Mouse (Mus musculus) hindbrain, embryonic 15.5 days (tissue): ENCODE measurements around the gene Retreg2. TPM values are rescaled to one million over a fixed set of nuclear protein-coding genes. Genes with fewer than 3 reads are reported as not detected.

Source experiments
- ATAC-seq: fragments of 200-750 bp; cut with Nextera tagmentation; 2 replicates; pipeline ENCODE4 v1.8.0; 2017; ENCODE audit warnings: low read depth, moderate number of reproducible peaks, moderate TSS enrichment; ENCODE audit not compliant: low FRiP score
- H3K27ac ChIP-seq: fragments of 300-500 bp; sonication (generic); replicated peaks from 2 replicates; pipeline ENCODE4 v1.5.1; 2015; ENCODE audit warnings: mild to moderate bottlenecking, inconsistent platforms
- H3K27me3 ChIP-seq: fragments of 300-500 bp; sonication (generic); 2 replicates; pipeline ENCODE4 v1.6.1; 2015; ENCODE audit warnings: control low read depth, inconsistent platforms
- H3K36me3 ChIP-seq: fragments of 300-500 bp; sonication (generic); 2 replicates; pipeline ENCODE4 v1.6.1; 2015; ENCODE audit warnings: control low read depth, inconsistent platforms
- H3K4me1 ChIP-seq: fragments of 300-500 bp; sonication (generic); replicated peaks from 2 replicates; pipeline ENCODE4 v1.6.1; 2015; ENCODE audit warnings: control low read depth, inconsistent platforms
- H3K4me2 ChIP-seq: fragments of 300-500 bp; sonication (generic); 2 replicates; pipeline ENCODE4 v1.6.1; 2015; ENCODE audit warnings: moderate library complexity, mild to moderate bottlenecking, inconsistent platforms
- H3K4me3 ChIP-seq: fragments of 300-500 bp; sonication (generic); 2 replicates; pipeline ENCODE4 v1.5.1; 2015; ENCODE audit warnings: mild to moderate bottlenecking, inconsistent platforms
- H3K9ac ChIP-seq: fragments of 300-500 bp; sonication (generic); 2 replicates; pipeline ENCODE4 v1.6.1; 2015; ENCODE audit warnings: inconsistent platforms
- H3K9me3 ChIP-seq: fragments of 300-500 bp; sonication (generic); 2 replicates; pipeline ENCODE4 v1.6.1; 2016; ENCODE audit warnings: control low read depth, inconsistent platforms
- WGBS: fragments of 180-500 bp; shearing (Covaris S2); methylation state at CpG from one replicate; pipeline ENCODE4 v1.1.7; 2015; 5-methylcytosine and 5-hydroxymethylcytosine counted together
- polyA plus RNA-seq: library from polyadenylated mRNA; unstranded; fragments of >200 nt; fragmentation: Nextera tagmentation; extraction: Ambion mirVana; gene quantifications from 2 replicates; pipeline ENCODE4 v1.2.1, GENCODE M21; 2015

Gene Retreg2
- polyA plus RNA-seq, 1 experiment from 2014 or later, result 146 TPM

GRCm38 (mm10) chr1:75141486-75142190, 940 bp upstream of the Retreg2 start:
- WGBS, result under 1% methylated on average over 47 of the region's 53 CpGs
- Histone ChIP-seq H3K4me3 (peak overlapping the region; percentile 90), H3K9ac (peak overlapping the region; percentile 92), H3K36me3 (peaks cover 47% of the 10 kb centered on the region), H3K9me3 (no peaks in the 10 kb centered on the region), H3K4me1 (peaks cover 39% of the 10 kb centered on the region), H3K27ac (peak overlapping the region; percentile 99), H3K27me3 (no peaks in the 10 kb centered on the region), H3K4me2 (peak overlapping the region; percentile 98)
- 0 out of 2 replicates have a peak, but pooled peaks have one; percentile 4 for ATAC-seq

GRCm38 (mm10) chr1:75145589-75145988, 3.0 kb downstream of the Retreg2 start:
- 97% methylated on average over 3 of the region's 3 CpGs for WGBS
- no peak for ATAC-seq
- no peaks in the 10 kb centered on the region for H3K9me3 ChIP-seq
- peaks cover 28% of the 10 kb centered on the region for H3K4me1 ChIP-seq
- no peak overlapping the region for H3K27ac ChIP-seq
- no peaks in the 10 kb centered on the region for H3K27me3 ChIP-seq
- H3K9ac ChIP-seq, result no peak overlapping the region
- H3K4me2 ChIP-seq, result no peak overlapping the region
- H3K4me3 ChIP-seq, result no peak overlapping the region
- peaks cover 42% of the 10 kb centered on the region for H3K36me3 ChIP-seq

- Histone ChIP-seq H3K27me3 (no peaks in the 10 kb centered on the region), H3K4me2 (no peak overlapping the region), H3K9ac (no peak overlapping the region), H3K36me3 (peaks cover 42% of the 10 kb centered on the region), H3K27ac (no peak overlapping the region), H3K4me3 (no peak overlapping the region), H3K9me3 (no peaks in the 10 kb centered on the region), H3K4me1 (peaks cover 15% of the 10 kb centered on the region)
- 90% methylated on average over 7 of the region's 7 CpGs for WGBS
- no peak for ATAC-seq
Observed at GRCm38 (mm10) chr1:75147411-75148135, 5.0 kb downstream of the Retreg2 start.

- Histone ChIP-seq H3K4me2 (no peak overlapping the region), H3K27me3 (no peaks in the 10 kb centered on the region), H3K9me3 (no peaks in the 10 kb centered on the region), H3K4me1 (peaks cover 12% of the 10 kb centered on the region), H3K36me3 (peaks cover 42% of the 10 kb centered on the region), H3K27ac (no peak overlapping the region), H3K9ac (no peak overlapping the region), H3K4me3 (no peak overlapping the region)
- 92% methylated on average over 4 of the region's 4 CpGs for WGBS
- ATAC-seq, result no peak
Observed at GRCm38 (mm10) chr1:75148727-75149126, 6.1 kb downstream of the Retreg2 start.

GRCm38 (mm10) chr1:75155837-75156236, 13.3 kb downstream of the Retreg2 start:
- Histone ChIP-seq H3K27ac (no peak overlapping the region), H3K9me3 (no peaks in the 10 kb centered on the region)

DNA sequence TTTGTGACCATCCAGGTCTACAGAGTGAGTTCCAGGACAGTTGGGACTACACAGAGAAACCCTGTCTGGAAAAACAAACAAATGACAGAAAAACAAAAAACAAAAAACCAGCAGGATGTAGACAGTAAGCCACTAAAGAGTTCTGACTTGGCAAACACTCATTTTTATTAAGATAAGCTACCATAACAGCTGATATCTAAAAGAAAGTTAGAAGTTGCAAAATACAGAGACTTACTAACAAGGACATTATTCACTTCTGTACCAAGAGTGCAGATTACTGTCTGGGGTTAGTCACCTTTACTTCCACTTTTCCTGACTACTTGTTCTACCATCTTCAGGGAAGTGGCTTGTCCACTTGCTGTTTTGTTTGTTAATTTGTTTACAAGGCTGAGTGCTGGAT, 16.4 kb downstream of the Retreg2 start:
- Histone ChIP-seq H3K4me2 (no peak overlapping the region), H3K9ac (no peak overlapping the region), H3K36me3 (no peaks in the 10 kb centered on the region), H3K27ac (no peak overlapping the region), H3K4me3 (no peak overlapping the region), H3K4me1 (no peaks in the 10 kb centered on the region), H3K9me3 (no peaks in the 10 kb centered on the region), H3K27me3 (no peaks in the 10 kb centered on the region)
- no peak for ATAC-seq

More at GRCm38 (mm10) chr1:75155837-75156236, 13.3 kb downstream of the Retreg2 start:
- H3K4me3 ChIP-seq, result no peak overlapping the region
- no peak for ATAC-seq
- WGBS, result 68% methylated on average over 3 of the region's 3 CpGs
- H3K36me3 ChIP-seq, result no peaks in the 10 kb centered on the region
- no peak overlapping the region for H3K9ac ChIP-seq
- no peaks in the 10 kb centered on the region for H3K27me3 ChIP-seq
- H3K4me2 ChIP-seq, result no peak overlapping the region
- H3K4me1 ChIP-seq, result no peaks in the 10 kb centered on the region

GRCm38 (mm10) chr1:75159540-75160255, 17.1 kb downstream of the Retreg2 start:
- Histone ChIP-seq H3K4me1 (no peaks in the 10 kb centered on the region), H3K27me3 (no peaks in the 10 kb centered on the region), H3K36me3 (no peaks in the 10 kb centered on the region), H3K9ac (no peak overlapping the region), H3K4me2 (no peak overlapping the region), H3K27ac (no peak overlapping the region), H3K9me3 (no peaks in the 10 kb centered on the region), H3K4me3 (no peak overlapping the region)
- no peak for ATAC-seq
- WGBS, result 69% methylated on average over 5 of the region's 5 CpGs

GRCm38 (mm10) chr1:75160256-75160617, 17.7 kb downstream of the Retreg2 start:
- H3K4me2 ChIP-seq, result no peak overlapping the region
- no peak overlapping the region for H3K27ac ChIP-seq
- no peak overlapping the region for H3K4me3 ChIP-seq
- H3K9ac ChIP-seq, result no peak overlapping the region
- H3K36me3 ChIP-seq, result no peaks in the 10 kb centered on the region
- no peaks in the 10 kb centered on the region for H3K27me3 ChIP-seq
- ATAC-seq, result no peak
- WGBS, result 83% methylated on average over 4 of the region's 4 CpGs
- H3K9me3 ChIP-seq, result no peaks in the 10 kb centered on the region
- H3K4me1 ChIP-seq, result no peaks in the 10 kb centered on the region

GRCm38 (mm10) chr1:75168093-75168471, 25.5 kb downstream of the Retreg2 start:
- ATAC-seq, result no peak; the same call in 1 of the 2 replicates
- Histone ChIP-seq H3K27me3 (no peaks in the 10 kb centered on the region), H3K4me2 (peak overlapping the region; percentile 66), H3K9ac (no peak overlapping the region), H3K9me3 (no peaks in the 10 kb centered on the region), H3K36me3 (peaks cover 29% of the 10 kb centered on the region), H3K4me1 (peaks cover 14% of the 10 kb centered on the region), H3K4me3 (peak overlapping the region; percentile 67), H3K27ac (peak overlapping the region; percentile 89)
- WGBS, result 7% methylated on average over 7 of the region's 7 CpGs

- ATAC-seq, result peak; percentile 97
- Histone ChIP-seq H3K27me3 (no peaks in the 10 kb centered on the region), H3K9ac (peak within 1 kb of the TSS; percentile 57), H3K36me3 (peaks cover 36% of the 10 kb centered on the region), H3K27ac (peak within 1 kb of the TSS; percentile 89), H3K4me3 (peak within 1 kb of the TSS; percentile 67), H3K9me3 (no peaks in the 10 kb centered on the region), H3K4me1 (peaks cover 14% of the 10 kb centered on the region), H3K4me2 (peak within 1 kb of the TSS; percentile 66)
- under 1% methylated on average over 58 of the region's 59 CpGs for WGBS
Observed at GRCm38 (mm10) chr1:75168472-75169464, 26.2 kb downstream of the Retreg2 start, which contains the start of gene Zfand2b. Gene Zfand2b (plus strand): TSS chr1:75168646.
